ENCODE assay signal across 9 mouse cellular contexts in genomic region chr7:96152431-96152830, GRCm38 (mm10). TPM values are rescaled to one million over a fixed set of nuclear protein-coding genes. Genes with fewer than 3 reads are reported as not detected.
DNase-seq lines count a peak whose midpoint lies in the region; ATAC-seq and TF ChIP-seq lines count a peak whose summit lies in the region.
"Had no signal": no experiment of that assay in that cellular context is flagged by ENCODE, and none has a peak within 500 bp of the region (broad histone marks: within the 10 kb centered on the region; RNA-seq: fewer than 3 reads in every experiment).

No protein-coding gene starts in this region.

- peak overlapping the region; percentile 76 for H3K27ac ChIP-seq in kidney, embryonic 15.5 days
- peak overlapping the region; percentile 83 for H3K27ac ChIP-seq in embryonic facial prominence, embryonic 10.5 days (replicated peaks)
- no peak overlapping the region for H3K27ac ChIP-seq in hindbrain, embryonic 15.5 days (replicated peaks)
- no peak overlapping the region for H3K27ac ChIP-seq in midbrain, postnatal 0 days (ENCODE audit: low read depth, low read length)
- H3K27ac ChIP-seq: left cerebral cortex, adult 2 months had no signal

- TF ChIP-seq CTCF in midbrain, postnatal 0 days (IDR thresholded peaks at IDR 0.05): 0 out of 2 replicates have a peak, but pooled peaks have one; percentile 4

- H3K36me3 ChIP-seq in kidney, embryonic 15.5 days: no peaks in the 10 kb centered on the region
- H3K36me3 ChIP-seq in embryonic facial prominence, embryonic 10.5 days (replicated peaks): no peaks in the 10 kb centered on the region
- H3K36me3 ChIP-seq in hindbrain, embryonic 15.5 days: no peaks in the 10 kb centered on the region
- H3K36me3 ChIP-seq in midbrain, postnatal 0 days (ENCODE audit: insufficient read depth, low read length): no peaks in the 10 kb centered on the region

- DNase-seq in kidney, adult 8-10 months: no peak
- DNase-seq in embryonic facial prominence, embryonic 10.5 days (ENCODE audit: low spot score): peak; percentile 24
- no peak for DNase-seq in midbrain, postnatal 0 days (ENCODE audit: low spot score)
- DNase-seq in spleen, adult 18-20 months: no peak
- DNase-seq in layer of hippocampus, postnatal 36 days: no peak
- no peak for DNase-seq in layer of hippocampus, adult 11-12 months (ENCODE audit: low spot score)

- no peak for ATAC-seq in kidney, embryonic 15.5 days (replicated peaks; ENCODE audit: low FRiP score)
- ATAC-seq in hindbrain, embryonic 15.5 days (ENCODE audit: low FRiP score, low read depth): peak; percentile 17; the same call in 1 of the 2 replicates
- ATAC-seq in midbrain, postnatal 0 days (ENCODE audit: low FRiP score): no peak

- WGBS in kidney, embryonic 15.5 days: 11% methylated on average over 4 of the region's 4 CpGs
- WGBS in embryonic facial prominence, embryonic 10.5 days: 5% methylated on average over 4 of the region's 4 CpGs
- WGBS in hindbrain, embryonic 15.5 days: 6% methylated on average over 4 of the region's 4 CpGs
- WGBS in midbrain, postnatal 0 days: 9% methylated on average over 4 of the region's 4 CpGs

- H3K4me3 ChIP-seq in kidney, embryonic 15.5 days (replicated peaks): peak overlapping the region; percentile 43
- peak overlapping the region; percentile 51 for H3K4me3 ChIP-seq in embryonic facial prominence, embryonic 10.5 days
- H3K4me3 ChIP-seq in hindbrain, embryonic 15.5 days: peak overlapping the region; percentile 40
- H3K4me3 ChIP-seq in midbrain, postnatal 0 days (ENCODE audit: low read depth, low read length): peak overlapping the region; percentile 26; the same call in 1 of the 2 replicates
- H3K4me3 ChIP-seq: left cerebral cortex, adult 2 months had no signal

- peaks cover 14% of the 10 kb centered on the region; the same call in 1 of the 2 replicates for H3K4me1 ChIP-seq in kidney, embryonic 15.5 days
- H3K4me1 ChIP-seq in embryonic facial prominence, embryonic 10.5 days: peaks cover 17% of the 10 kb centered on the region
- 0 out of 2 replicates have a peak, but pooled peaks cover 14% of the 10 kb centered on the region for H3K4me1 ChIP-seq in hindbrain, embryonic 15.5 days (replicated peaks)
- no peaks in the 10 kb centered on the region for H3K4me1 ChIP-seq in midbrain, postnatal 0 days (ENCODE audit: insufficient read depth, low read length)

- H3K27me3 ChIP-seq in kidney, embryonic 15.5 days: no peaks in the 10 kb centered on the region
- H3K27me3 ChIP-seq in embryonic facial prominence, embryonic 10.5 days (replicated peaks; ENCODE audit: low read depth, poor library complexity, severe bottlenecking): peaks cover 24% of the 10 kb centered on the region
- no peaks in the 10 kb centered on the region for H3K27me3 ChIP-seq in hindbrain, embryonic 15.5 days
- no peaks in the 10 kb centered on the region for H3K27me3 ChIP-seq in midbrain, postnatal 0 days (ENCODE audit: insufficient read depth, low read length)

- H3K9ac ChIP-seq in kidney, embryonic 15.5 days: no peak overlapping the region
- peak overlapping the region; percentile 48; the same call in 1 of the 2 replicates for H3K9ac ChIP-seq in hindbrain, embryonic 15.5 days
- H3K9ac ChIP-seq in midbrain, postnatal 0 days (replicated peaks; ENCODE audit: low read length, poor library complexity, severe bottlenecking): no peak overlapping the region

- peak overlapping the region; percentile 59 for H3K4me2 ChIP-seq in kidney, embryonic 15.5 days
- H3K4me2 ChIP-seq in hindbrain, embryonic 15.5 days: peak overlapping the region; percentile 54
- peak overlapping the region; percentile 48 for H3K4me2 ChIP-seq in midbrain, postnatal 0 days (ENCODE audit: low read depth, low read length, poor library complexity, severe bottlenecking)

- H3K9me3 ChIP-seq in kidney, embryonic 15.5 days (replicated peaks): no peaks in the 10 kb centered on the region
- H3K9me3 ChIP-seq in embryonic facial prominence, embryonic 10.5 days: no peaks in the 10 kb centered on the region
- no peaks in the 10 kb centered on the region for H3K9me3 ChIP-seq in hindbrain, embryonic 15.5 days
- H3K9me3 ChIP-seq in midbrain, postnatal 0 days (ENCODE audit: low read length): no peaks in the 10 kb centered on the region

RNA-seq across cellular contexts. Expression of gene Tenm4, which starts 18.6 kb away (rescaled TPM):
- 36.4 and 42.7 TPM in 2 replicates for polyA plus RNA-seq in kidney, embryonic 15.5 days (2015; fragmentation: Nextera tagmentation; extraction: Ambion mirVana)
- 29.3 and 31.5 TPM in 2 replicates for polyA plus RNA-seq in embryonic facial prominence, embryonic 10.5 days (2016; fragmentation: Nextera tagmentation; extraction: Ambion mirVana)
- polyA plus RNA-seq in hindbrain, embryonic 15.5 days (2015; fragmentation: Nextera tagmentation; extraction: Ambion mirVana): 39.0 and 40.1 TPM in 2 replicates
- total RNA-seq in midbrain, postnatal 0 days (2014; rRNA removed): 56.0 and 58.5 TPM in 2 replicates
- 29.5 and 35.9 TPM in 2 replicates for polyA plus RNA-seq in midbrain, postnatal 0 days (2015; fragmentation: Nextera tagmentation; extraction: Ambion mirVana)
- total RNA-seq in layer of hippocampus, postnatal 36 days (2021): 100 to 1,000 TPM; 116 to 124 TPM

Comparison
In these comparisons a context has a peak if more than half of its experiments do, and no peak if none do; other contexts are left out.
1. H3K27ac ChIP-seq: peak in kidney, embryonic 15.5 days (single experiment) and embryonic facial prominence, embryonic 10.5 days (single experiment); none in hindbrain, embryonic 15.5 days (single experiment) and midbrain, postnatal 0 days (single experiment).
2. Peak in every context shown above with its lines, with median percentiles within 50 percentile points of each other: H3K4me2 ChIP-seq and H3K4me3 ChIP-seq.